Mouse (Mus musculus): ENCODE measurements around the gene Znfx1.

GRCm38 (mm10) chr2:167094688-167095087 lies 31.9 kb upstream of the Znfx1 start:
- TF ChIP-seq CTCF (IDR thresholded peaks at IDR 0.05; ENCODE audit: control insufficient read depth, insufficient read depth, low read length) (no peak), POLR2A (IDR thresholded peaks at IDR 0.05; ENCODE audit: borderline replicate concordance, control insufficient read depth, low read depth, low read length) (no peak)
